18 mouse cellular contexts compared by ENCODE assay signal in genomic region chr19:53533236-53533635, GRCm38 (mm10). TPM values are rescaled to one million over a fixed set of nuclear protein-coding genes. Genes with fewer than 3 reads are reported as not detected.
"Had no signal": no experiment of that assay in that cellular context is flagged by ENCODE, and none has a peak within 500 bp of the region (broad histone marks: within the 10 kb centered on the region; RNA-seq: fewer than 3 reads in every experiment).

No protein-coding gene starts in this region.

- H3K36me3 ChIP-seq: lung, embryonic 15.5 days; midbrain, embryonic 13.5 days; midbrain, embryonic 15.5 days; neural tube, embryonic 12.5 days; stomach, embryonic 15.5 days had no signal

- ATAC-seq: lung, postnatal 0 days; midbrain, embryonic 13.5 days; midbrain, embryonic 15.5 days had no signal

- H3K4me2 ChIP-seq: lung, embryonic 15.5 days; midbrain, embryonic 11.5 days; midbrain, embryonic 13.5 days; midbrain, embryonic 15.5 days; neural tube, embryonic 12.5 days; stomach, embryonic 15.5 days had no signal

- H3K9me3 ChIP-seq: lung, embryonic 15.5 days; megakaryocyte, embryonic 14.5 days; midbrain, embryonic 13.5 days; midbrain, embryonic 15.5 days; neural tube, embryonic 12.5 days; stomach, embryonic 15.5 days had no signal

- DNase-seq: lung, adult 2 months; lung, postnatal 14 days; lung, postnatal 36 days; right cerebral cortex, postnatal 14 days; thymus, adult 18-20 months; thymus, postnatal 14 days; thymus, postnatal 36 days had no signal

- H3K4me3 ChIP-seq: lung, embryonic 15.5 days; midbrain, embryonic 13.5 days; midbrain, embryonic 15.5 days; neural tube, embryonic 12.5 days; stomach, embryonic 15.5 days had no signal

- H3K27ac ChIP-seq: lung, embryonic 15.5 days; macrophage; midbrain, embryonic 13.5 days; midbrain, embryonic 15.5 days; neural tube, embryonic 12.5 days; stomach, embryonic 15.5 days; stomach, postnatal 0 days had no signal

- H3K9ac ChIP-seq: lung, embryonic 15.5 days; midbrain, embryonic 13.5 days; midbrain, embryonic 15.5 days; neural tube, embryonic 12.5 days; stomach, embryonic 15.5 days had no signal

RNA-seq across cellular contexts. Expression of gene Nutf2-ps1, which starts 55.6 kb away (rescaled TPM):
- total RNA-seq: monocyte, adult 5-6 weeks had no signal
